Comparison of ENCODE assay signal across 21 mouse cellular contexts in genomic region chr9:30880553-30880952, GRCm38 (mm10). TPM values are rescaled to one million over a fixed set of nuclear protein-coding genes. Genes with fewer than 3 reads are reported as not detected.
DNase-seq lines count a peak whose midpoint lies in the region; ATAC-seq and TF ChIP-seq lines count a peak whose summit lies in the region.
"Had no signal": no experiment of that assay in that cellular context is flagged by ENCODE, and none has a peak within 500 bp of the region (broad histone marks: within the 10 kb centered on the region; RNA-seq: fewer than 3 reads in every experiment).

No protein-coding gene starts in this region.

- 0 out of 2 replicates have a peak, but pooled peaks cover 2% of the 10 kb centered on the region for H3K4me1 ChIP-seq in lung, embryonic 16.5 days (replicated peaks; ENCODE audit: control insufficient read depth, insufficient read depth, low read length)
- no peaks in the 10 kb centered on the region for H3K4me1 ChIP-seq in liver, postnatal 0 days (ENCODE audit: insufficient read depth)
- H3K4me1 ChIP-seq in forebrain, embryonic 13.5 days, result no peaks in the 10 kb centered on the region
- no peaks in the 10 kb centered on the region for H3K4me1 ChIP-seq in forebrain, embryonic 10.5 days
- H3K4me1 ChIP-seq: embryonic facial prominence, embryonic 13.5 days; hindbrain, embryonic 12.5 days; neural tube, embryonic 15.5 days had no signal

- H3K9me3 ChIP-seq in lung, embryonic 16.5 days (ENCODE audit: control insufficient read depth, low read length), result no peaks in the 10 kb centered on the region
- no peaks in the 10 kb centered on the region for H3K9me3 ChIP-seq in liver, postnatal 0 days (ENCODE audit: low read length)
- H3K9me3 ChIP-seq in forebrain, embryonic 13.5 days (replicated peaks), result no peaks in the 10 kb centered on the region
- no peaks in the 10 kb centered on the region for H3K9me3 ChIP-seq in forebrain, embryonic 10.5 days
- H3K9me3 ChIP-seq: embryonic facial prominence, embryonic 13.5 days; hindbrain, embryonic 12.5 days; neural tube, embryonic 15.5 days had no signal

- H3K27me3 ChIP-seq in lung, embryonic 16.5 days (ENCODE audit: control insufficient read depth, insufficient read depth, low read depth, low read length), result no peaks in the 10 kb centered on the region
- no peaks in the 10 kb centered on the region for H3K27me3 ChIP-seq in liver, postnatal 0 days (ENCODE audit: insufficient read depth, low read length)
- no peaks in the 10 kb centered on the region for H3K27me3 ChIP-seq in forebrain, embryonic 13.5 days
- no peaks in the 10 kb centered on the region for H3K27me3 ChIP-seq in forebrain, embryonic 10.5 days (ENCODE audit: poor library complexity, severe bottlenecking)
- H3K27me3 ChIP-seq: embryonic facial prominence, embryonic 13.5 days; hindbrain, embryonic 12.5 days; neural tube, embryonic 15.5 days had no signal

- H3K4me3 ChIP-seq in lung, embryonic 16.5 days (ENCODE audit: low read length), result no peak overlapping the region
- H3K4me3 ChIP-seq in liver, postnatal 0 days (ENCODE audit: low read depth, low read length), result no peak overlapping the region
- no peak overlapping the region for H3K4me3 ChIP-seq in forebrain, embryonic 13.5 days
- H3K4me3 ChIP-seq in forebrain, embryonic 10.5 days, result no peak overlapping the region
- H3K4me3 ChIP-seq: embryonic facial prominence, embryonic 13.5 days; hindbrain, embryonic 12.5 days; layer of hippocampus, adult 2 months; myocyte; neural tube, embryonic 15.5 days had no signal

- 38% methylated on average over 9 of the region's 9 CpGs for WGBS in lung, embryonic 16.5 days
- WGBS in large intestine, adult 2 months, result 28% methylated on average over 9 of the region's 9 CpGs
- WGBS in liver, postnatal 0 days (ENCODE audit: insufficient replicate concordance), result 64% methylated on average over 8 of the region's 9 CpGs
- WGBS in forebrain, embryonic 13.5 days, result 88% methylated on average over 9 of the region's 9 CpGs
- 87% methylated on average over 9 of the region's 9 CpGs for WGBS in forebrain, embryonic 10.5 days

- H3K27ac ChIP-seq in lung, embryonic 16.5 days (ENCODE audit: low read length), result no peak overlapping the region
- H3K27ac ChIP-seq in liver, postnatal 0 days (ENCODE audit: low read depth), result no peak overlapping the region
- H3K27ac ChIP-seq in forebrain, embryonic 13.5 days, result no peak overlapping the region
- H3K27ac ChIP-seq in forebrain, embryonic 10.5 days, result no peak overlapping the region
- H3K27ac ChIP-seq: embryonic facial prominence, embryonic 13.5 days; hindbrain, embryonic 12.5 days; kidney, postnatal 0 days; layer of hippocampus, adult 2 months; neural tube, embryonic 15.5 days had no signal

- TF ChIP-seq CTCF in liver, postnatal 0 days (IDR thresholded peaks at IDR 0.05; ENCODE audit: low read depth), result no peak

- H3K36me3 ChIP-seq in lung, embryonic 16.5 days (ENCODE audit: control insufficient read depth, insufficient read depth, low read length), result no peaks in the 10 kb centered on the region
- H3K36me3 ChIP-seq in liver, postnatal 0 days (replicated peaks; ENCODE audit: insufficient read depth, low read length), result no peaks in the 10 kb centered on the region
- no peaks in the 10 kb centered on the region for H3K36me3 ChIP-seq in forebrain, embryonic 13.5 days (ENCODE audit: poor library complexity, severe bottlenecking)
- no peaks in the 10 kb centered on the region for H3K36me3 ChIP-seq in forebrain, embryonic 10.5 days (replicated peaks)
- H3K36me3 ChIP-seq: embryonic facial prominence, embryonic 13.5 days; hindbrain, embryonic 12.5 days; neural tube, embryonic 15.5 days had no signal

- H3K9ac ChIP-seq in lung, embryonic 16.5 days (ENCODE audit: low read length), result no peak overlapping the region
- no peak overlapping the region for H3K9ac ChIP-seq in liver, postnatal 0 days (replicated peaks)
- no peak overlapping the region for H3K9ac ChIP-seq in forebrain, embryonic 13.5 days
- H3K9ac ChIP-seq: embryonic facial prominence, embryonic 13.5 days; hindbrain, embryonic 12.5 days; neural tube, embryonic 15.5 days had no signal

- TF ChIP-seq EP300 in liver, postnatal 0 days (IDR thresholded peaks at IDR 0.05; ENCODE audit: low read depth), result no peak

- DNase-seq in lung, postnatal 10 days, result no peak
- DNase-seq in large intestine, adult 2 months (ENCODE audit: low read depth, low spot score), result peak; percentile 47
- peak; percentile 53 for DNase-seq in liver, postnatal 0 days
- DNase-seq in urinary bladder, postnatal 36 days (ENCODE audit: low spot score in 2 of 2), result peak; percentile 60 to 77
- no peak for DNase-seq in layer of hippocampus, postnatal 36 days
- DNase-seq in forebrain, embryonic 10.5 days (ENCODE audit: extremely low spot score, low spot score), result no peak
- DNase-seq: cerebellum, adult 9-10 months; gastrocnemius, postnatal 14 days; heart, postnatal 10 days; midbrain, embryonic 14.5 days; retina, postnatal 1 day; thymus, postnatal 14 days had no signal

- H3K4me2 ChIP-seq in lung, embryonic 16.5 days (ENCODE audit: low read depth, low read length), result no peak overlapping the region
- no peak overlapping the region for H3K4me2 ChIP-seq in liver, postnatal 0 days (ENCODE audit: low read depth, low read length)
- no peak overlapping the region for H3K4me2 ChIP-seq in forebrain, embryonic 13.5 days
- H3K4me2 ChIP-seq: embryonic facial prominence, embryonic 13.5 days; hindbrain, embryonic 12.5 days; neural tube, embryonic 15.5 days had no signal

- peak; percentile 11; the same call in 1 of the 2 replicates for ATAC-seq in lung, embryonic 16.5 days (ENCODE audit: low read depth)
- peak; percentile 91 for ATAC-seq in liver, postnatal 0 days
- ATAC-seq in forebrain, embryonic 13.5 days, result no peak

RNA-seq across cellular contexts. Expression of gene Adamts15, which starts 41.7 kb away (rescaled TPM):
- 7.1 and 7.2 TPM in 2 replicates for polyA plus RNA-seq in lung, embryonic 16.5 days (2015; fragmentation: Nextera tagmentation; extraction: Ambion mirVana)
- polyA plus RNA-seq in large intestine, adult 2 months (2012; rRNA removed), result 4.8 and 8.5 TPM in 2 replicates
- 0.81 and 1.1 TPM in 2 replicates for polyA plus RNA-seq in liver, postnatal 0 days (2015; fragmentation: Nextera tagmentation; extraction: Ambion mirVana)
- 1 to 10 TPM; 4.1 to 4.5 TPM for total RNA-seq in layer of hippocampus, postnatal 36 days (2021)
- 1.6 and 1.9 TPM in 2 replicates for polyA plus RNA-seq in forebrain, embryonic 13.5 days (2015; fragmentation: Nextera tagmentation; extraction: Ambion mirVana)
- 8.2 and 8.6 TPM in 2 replicates for polyA plus RNA-seq in forebrain, embryonic 10.5 days (2016; fragmentation: Nextera tagmentation; extraction: Ambion mirVana)
- polyA plus RNA-seq: C2C12, myocyte had no signal

Comparison
In these comparisons a context has a peak if more than half of its experiments do, and no peak if none do; other contexts are left out.
1. DNase-seq: peak in large intestine, adult 2 months (single experiment), liver, postnatal 0 days (single experiment) and urinary bladder, postnatal 36 days (2 of 2); none in lung, postnatal 10 days (single experiment), layer of hippocampus, postnatal 36 days (0 of 2) and forebrain, embryonic 10.5 days (single experiment).